Mouse (Mus musculus) liver, adult 2 months (tissue): ENCODE measurements around the gene Dapk1.

Experiments
- CTCF ChIP-seq: fragments of 200-500 bp; IDR thresholded peaks from 2 replicates; pipeline ENCODE4 v1.5.1; 2011; ENCODE audit warnings: low read depth, low read length, control low read depth
- POLR2A ChIP-seq: fragments of 200-500 bp; IDR thresholded peaks from 2 replicates; pipeline ENCODE4 v1.6.1; 2011; ENCODE audit warnings: low read length, control low read depth; ENCODE audit not compliant: insufficient read depth; ENCODE audit errors: extremely low read depth

- no peak for TF ChIP-seq POLR2A
- TF ChIP-seq CTCF: no peak
Observed at GRCm38 (mm10) chr13:60664058-60664457, 62.3 kb downstream of the Dapk1 start.
